Mouse (Mus musculus) bone marrow macrophage, adult 2 months (primary cell): Measurements from ENCODE around the gene Agpat2. TPM values are rescaled to one million over a fixed set of nuclear protein-coding genes. Genes with fewer than 3 reads are reported as not detected.
A peak's percentile ranks its signal among the peaks of the same experiment; 100 is the strongest.

ENCODE experiments used
- H3K27ac ChIP-seq: 2 replicates; pipeline ENCODE4 v1.5.1; 2012; ENCODE audit warnings: low read depth, low read length; ENCODE audit not compliant: insufficient read depth
- H3K4me1 ChIP-seq: 2 replicates; pipeline ENCODE4 v1.6.1; 2012; ENCODE audit warnings: low read length; ENCODE audit not compliant: control insufficient read depth, insufficient read depth
- H3K4me3 ChIP-seq: 2 replicates; pipeline ENCODE4 v1.5.1; 2012; ENCODE audit warnings: mild to moderate bottlenecking, low read length, moderate library complexity; ENCODE audit not compliant: insufficient read depth
- CTCF ChIP-seq: IDR thresholded peaks from 2 replicates; pipeline ENCODE4 v1.5.1; 2012; ENCODE audit warnings: low read depth, mild to moderate bottlenecking, low read length, moderate library complexity
- POLR2A ChIP-seq: IDR thresholded peaks from 2 replicates; pipeline ENCODE4 v1.6.1; 2012; ENCODE audit warnings: mild to moderate bottlenecking, low read depth, low read length, borderline replicate concordance
- polyA plus RNA-seq: library from polyadenylated mRNA; stranded (reverse); fragments of >200 nt; gene quantifications from 2 replicates; pipeline ENCODE4 v1.2.4, GENCODE M21; 2012; ENCODE audit not compliant: missing spikeins, insufficient read depth, insufficient read length

Agpat2 gene
- polyA plus RNA-seq, 1 experiment: 35.3 TPM

DNA sequence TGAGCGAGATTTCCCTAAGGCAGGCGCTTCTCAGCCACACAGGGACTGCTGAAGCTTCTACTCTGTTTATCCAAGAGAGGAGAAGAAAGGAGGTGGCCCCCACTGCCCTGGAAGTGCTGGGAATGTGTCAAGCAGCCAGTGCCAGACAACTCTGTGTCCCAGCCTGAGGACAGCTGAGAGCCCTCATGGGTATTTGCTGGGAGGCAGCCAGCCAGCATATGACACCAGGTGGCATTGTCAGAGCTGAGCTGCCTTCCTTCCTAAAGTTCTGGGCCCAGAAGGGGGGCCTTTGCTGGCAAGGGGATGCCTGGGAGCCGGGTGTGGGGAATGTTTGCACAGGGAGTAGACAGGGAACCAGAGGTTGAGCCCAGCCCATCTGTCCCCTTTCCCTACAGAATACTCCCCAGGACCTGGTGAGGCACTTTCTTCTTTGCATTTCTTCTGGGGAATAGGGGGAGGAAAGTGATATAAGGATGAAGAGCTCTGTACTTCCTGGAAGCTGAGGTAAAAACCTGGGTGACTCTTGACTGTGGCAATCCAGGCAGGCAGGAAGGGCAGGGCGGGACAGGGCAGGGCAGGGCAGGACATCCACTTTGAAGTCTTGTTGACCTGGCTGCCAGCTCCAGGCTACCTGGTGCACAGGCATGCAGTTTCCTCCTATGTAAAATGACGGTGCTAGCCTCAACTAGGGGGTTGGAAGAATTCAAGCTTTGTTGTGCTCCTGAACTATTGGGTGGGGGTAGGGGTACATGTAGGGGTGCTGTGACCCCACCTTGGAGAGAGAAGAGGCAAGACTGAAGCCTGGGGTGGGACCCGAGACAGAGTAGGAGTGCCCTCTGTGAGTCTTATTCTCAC lies 3.1 kb upstream of the Agpat2 start:
- no peak overlapping the region for H3K4me3 ChIP-seq
- H3K27ac ChIP-seq: no peak overlapping the region
- no peak for TF ChIP-seq CTCF
- no peak for TF ChIP-seq POLR2A
- H3K4me1 ChIP-seq: peaks cover 5% of the 10 kb centered on the region; the same call in 1 of the 2 replicates

GRCm38 (mm10) chr2:26606579-26606978 lies 2.4 kb upstream of the Agpat2 start:
- H3K27ac ChIP-seq: no peak overlapping the region
- no peak for TF ChIP-seq POLR2A
- TF ChIP-seq CTCF: no peak
- H3K4me1 ChIP-seq: peaks cover 5% of the 10 kb centered on the region; the same call in 1 of the 2 replicates
- no peak overlapping the region for H3K4me3 ChIP-seq

- peaks cover 5% of the 10 kb centered on the region; the same call in 1 of the 2 replicates for H3K4me1 ChIP-seq
- TF ChIP-seq POLR2A (no peak), CTCF (no peak)
- H3K27ac ChIP-seq: no peak overlapping the region
- no peak overlapping the region for H3K4me3 ChIP-seq
Observed at GRCm38 (mm10) chr2:26605331-26605730, 1.1 kb upstream of the Agpat2 start.

DNA sequence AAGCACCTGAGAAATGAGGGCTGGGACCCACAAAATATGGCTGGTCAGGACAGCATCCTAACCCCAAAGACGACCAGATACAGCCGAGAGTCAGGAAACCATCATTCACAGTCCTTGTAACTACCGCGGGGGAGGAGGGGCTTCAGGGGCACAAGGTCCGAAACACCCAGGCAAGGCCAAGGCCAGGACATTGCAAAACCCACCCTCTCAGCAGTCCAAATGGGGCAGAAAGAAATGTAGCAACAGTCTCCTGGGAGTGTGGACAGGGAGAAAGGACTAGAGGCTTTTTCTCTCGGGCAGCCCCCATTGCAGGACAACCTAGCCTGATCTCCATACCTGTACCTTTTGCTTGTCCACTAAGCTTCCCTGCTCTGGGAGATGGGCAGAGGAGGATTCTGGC lies 1.1 kb downstream of the Agpat2 start:
- peak overlapping the region; percentile 96 for H3K4me3 ChIP-seq
- peak overlapping the region; percentile 80; the same call in 1 of the 2 replicates for H3K27ac ChIP-seq
- TF ChIP-seq POLR2A: no peak
- TF ChIP-seq CTCF: no peak
- H3K4me1 ChIP-seq: peaks cover 23% of the 10 kb centered on the region

DNA sequence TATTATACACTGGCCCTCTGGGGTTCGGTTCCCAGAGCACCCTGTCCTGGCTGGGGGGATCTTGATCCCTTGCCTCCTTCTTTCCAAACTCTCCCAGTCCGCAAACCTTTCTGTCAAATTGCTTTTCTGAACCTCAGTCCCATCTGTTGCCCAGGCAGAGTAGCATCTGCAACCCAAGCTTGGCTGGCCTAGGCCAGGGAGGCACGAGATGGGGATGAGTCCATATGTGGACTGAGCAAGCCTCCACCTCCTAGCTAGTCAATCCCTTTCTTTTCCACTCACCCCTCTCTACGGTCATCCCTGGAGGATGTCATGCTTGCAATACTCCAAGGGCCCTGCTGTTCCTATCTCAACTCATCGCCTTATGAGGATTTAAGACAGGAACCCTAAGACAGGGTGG lies 1.6 kb downstream of the Agpat2 start:
- Histone ChIP-seq H3K27ac (no peak overlapping the region), H3K4me3 (peak overlapping the region; percentile 96; the same call in 1 of the 2 replicates), H3K4me1 (peaks cover 28% of the 10 kb centered on the region)
- TF ChIP-seq CTCF: no peak
- no peak for TF ChIP-seq POLR2A

DNA sequence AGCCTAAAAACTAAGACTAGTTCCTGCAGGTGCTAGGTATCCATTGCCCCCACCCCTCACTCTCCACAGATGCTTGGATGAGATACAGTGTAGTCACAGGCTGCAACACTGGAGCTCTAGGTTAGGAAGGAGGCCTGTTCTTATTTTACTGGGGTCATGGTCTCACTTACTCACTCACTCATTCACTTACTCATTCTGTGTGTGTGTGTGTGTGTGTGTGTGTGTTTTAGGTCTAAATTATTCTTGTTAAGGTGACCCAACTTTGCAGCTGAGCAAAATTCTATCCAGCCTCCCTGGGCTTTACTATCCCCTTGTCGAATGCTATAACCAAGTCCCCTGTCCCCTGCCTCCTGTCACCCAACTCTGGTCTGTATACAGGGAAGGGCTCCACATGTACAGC lies 2.6 kb downstream of the Agpat2 start:
- TF ChIP-seq CTCF: no peak
- TF ChIP-seq POLR2A: no peak
- Histone ChIP-seq H3K4me3 (no peak overlapping the region), H3K27ac (no peak overlapping the region), H3K4me1 (peaks cover 28% of the 10 kb centered on the region)

DNA sequence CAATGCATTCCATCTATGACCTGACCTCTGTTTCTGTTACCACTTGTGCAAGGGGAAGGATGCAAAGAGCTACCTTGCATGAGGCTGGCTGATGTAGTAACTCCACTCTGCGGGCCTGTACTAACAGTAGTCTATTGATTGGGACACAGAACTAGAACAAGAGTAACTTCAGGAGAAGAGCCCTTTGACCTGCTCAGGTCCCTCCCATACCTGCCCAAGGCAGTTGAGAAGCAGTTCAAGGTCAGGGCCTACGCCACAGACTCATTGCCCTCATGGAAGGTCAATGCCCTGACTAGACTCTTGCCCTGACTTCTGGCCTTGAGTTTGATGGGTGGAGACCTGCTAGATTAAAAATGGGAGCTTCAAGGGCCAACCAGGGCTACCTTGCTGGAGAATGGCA lies 3.6 kb downstream of the Agpat2 start:
- H3K27ac ChIP-seq: no peak overlapping the region

GRCm38 (mm10) chr2:26599965-26600364 lies 4.3 kb downstream of the Agpat2 start:
- TF ChIP-seq CTCF: no peak
- TF ChIP-seq POLR2A: no peak
- Histone ChIP-seq H3K4me1 (peaks cover 28% of the 10 kb centered on the region), H3K27ac (no peak overlapping the region), H3K4me3 (no peak overlapping the region)

More for the DNA sequence above, 3.6 kb downstream of the Agpat2 start:
- TF ChIP-seq CTCF (no peak), POLR2A (no peak)
- H3K4me3 ChIP-seq: no peak overlapping the region
- peaks cover 28% of the 10 kb centered on the region for H3K4me1 ChIP-seq

DNA sequence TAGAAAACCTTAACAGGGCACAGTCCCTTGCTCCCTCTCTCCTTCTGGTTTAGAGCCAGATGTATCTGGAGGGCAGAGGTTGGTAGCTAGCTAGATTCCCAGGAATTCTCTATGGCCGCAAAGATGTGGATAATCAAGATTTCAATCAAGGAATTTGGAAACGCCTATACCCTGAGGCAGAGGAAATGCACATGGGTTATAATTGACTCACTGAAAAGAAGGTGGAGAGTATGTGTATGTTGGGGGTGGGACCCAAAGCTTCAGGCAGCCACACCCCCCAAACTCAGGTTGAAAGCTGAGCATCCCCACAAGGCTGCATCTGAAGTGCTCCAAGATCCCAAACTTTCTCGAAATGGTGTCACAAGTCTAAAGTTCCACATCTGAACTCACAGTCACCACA lies 5.8 kb downstream of the Agpat2 start:
- H3K4me3 ChIP-seq: no peak overlapping the region
- peaks cover 25% of the 10 kb centered on the region for H3K4me1 ChIP-seq
- H3K27ac ChIP-seq: no peak overlapping the region
- TF ChIP-seq CTCF: no peak
- no peak for TF ChIP-seq POLR2A

DNA sequence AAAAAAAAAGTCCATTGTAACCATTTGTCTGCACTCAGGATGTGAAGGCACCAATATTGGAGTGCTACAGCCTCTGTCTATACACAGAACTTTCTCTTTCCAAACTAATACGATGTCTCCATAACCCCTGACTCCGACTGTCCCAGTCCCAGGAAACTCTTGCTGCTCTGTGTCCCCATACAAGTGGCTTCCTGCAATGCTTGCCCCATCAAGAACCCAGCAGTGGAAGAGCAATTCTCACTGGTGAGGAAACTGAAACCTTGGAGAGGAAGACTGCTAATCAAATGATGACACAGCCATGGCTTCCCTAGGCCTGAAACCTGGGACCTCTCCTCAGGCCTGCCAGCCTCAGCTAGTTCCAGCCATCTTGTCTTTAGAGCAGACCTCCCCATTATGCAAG lies 6.4 kb downstream of the Agpat2 start:
- TF ChIP-seq CTCF: no peak
- Histone ChIP-seq H3K4me1 (peaks cover 23% of the 10 kb centered on the region), H3K27ac (no peak overlapping the region), H3K4me3 (no peak overlapping the region)

- H3K4me3 ChIP-seq: no peak overlapping the region
- TF ChIP-seq POLR2A (no peak), CTCF (no peak)
- H3K4me1 ChIP-seq: peaks cover 23% of the 10 kb centered on the region
- H3K27ac ChIP-seq: no peak overlapping the region
Observed at GRCm38 (mm10) chr2:26596898-26597297, 7.3 kb downstream of the Agpat2 start.
